Mouse (Mus musculus) CD8-positive naive resting alpha-beta T cell, adult 2 months (primary cell): Measurements from ENCODE around the gene Mcee.

ENCODE experiments used
- DNase-seq, 2 experiments: peaks; one replicate each; pipeline ENCODE4 v3.0.0; 2022; ENCODE audit warnings: low read depth in 2 of 2, low spot score in 2 of 2

Mcee gene

GRCm38 (mm10) chr7:64424861-64425260 lies 32.5 kb downstream of the Mcee start:
- no peak for DNase-seq

GRCm38 (mm10) chr7:64439595-64440518 lies 47.5 kb downstream of the Mcee start:
- no peak for DNase-seq

DNA sequence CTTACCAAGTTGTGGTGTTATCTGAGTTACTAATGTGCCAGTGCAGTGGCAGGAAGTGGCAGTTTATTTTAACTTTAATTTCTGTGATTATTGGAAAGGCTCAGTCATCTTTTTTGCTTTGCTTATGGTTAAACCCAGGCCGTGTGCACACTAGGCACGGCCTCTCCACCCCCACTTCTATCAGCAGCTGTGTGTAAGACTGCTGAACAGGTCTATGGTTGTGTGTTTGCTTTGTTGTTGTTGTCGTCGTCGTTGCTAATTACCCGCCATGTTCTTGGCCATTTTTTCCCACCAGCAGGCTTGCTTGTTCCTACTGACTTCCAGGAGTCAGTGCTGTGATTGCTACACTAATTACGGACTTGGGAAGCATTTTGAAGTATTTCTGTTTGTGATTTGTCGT lies 48.1 kb downstream of the Mcee start:
- no peak for DNase-seq

- no peak for DNase-seq
Measured at GRCm38 (mm10) chr7:64450631-64451030, 58.2 kb downstream of the Mcee start.

DNA sequence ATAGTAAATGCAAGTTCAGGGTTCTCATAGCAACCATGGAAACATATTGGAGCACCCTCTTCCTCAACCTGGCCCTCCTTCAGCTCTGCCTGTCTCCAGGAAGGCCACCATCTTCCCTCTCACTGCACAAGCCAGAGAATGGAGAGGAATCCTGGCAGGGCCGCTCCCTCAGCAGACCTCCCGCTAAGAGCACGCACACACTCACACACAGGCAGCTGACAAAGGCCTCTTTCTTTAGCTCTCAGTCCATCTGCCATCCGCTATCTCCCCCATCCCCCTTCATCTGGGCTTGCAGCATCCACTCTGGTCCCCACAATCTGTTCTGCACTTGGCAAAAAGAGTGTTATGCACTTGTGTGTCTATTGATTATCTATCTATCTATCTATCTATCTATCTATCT lies 59.0 kb downstream of the Mcee start:
- no peak for DNase-seq

DNA sequence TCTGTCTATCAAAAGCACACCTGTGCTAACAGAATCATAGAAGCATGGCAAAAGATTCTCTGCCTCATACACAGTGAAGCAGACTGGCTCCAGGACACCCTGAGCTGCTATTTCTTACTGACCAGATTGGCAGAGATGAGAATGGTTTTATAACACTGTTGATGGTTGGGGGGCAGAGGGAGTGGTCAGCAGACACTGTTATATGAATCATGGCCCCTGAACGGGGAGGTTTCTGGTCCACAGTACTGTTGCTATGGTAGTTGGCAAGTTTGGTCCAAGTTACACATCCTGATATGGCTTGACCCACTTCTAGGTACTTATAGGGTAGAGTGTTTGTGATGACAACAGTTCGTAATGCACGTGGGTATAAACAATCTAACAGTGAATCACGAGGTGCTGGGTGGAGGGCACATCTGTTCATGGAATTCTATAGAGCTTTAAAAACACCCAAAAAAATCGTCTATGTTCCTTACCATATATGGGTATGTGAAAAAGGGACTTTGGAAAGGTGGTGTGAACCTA lies 59.5 kb downstream of the Mcee start:
- DNase-seq, result no peak

- DNase-seq, result no peak
Measured at GRCm38 (mm10) chr7:64452471-64453222, 60.2 kb downstream of the Mcee start.

DNA sequence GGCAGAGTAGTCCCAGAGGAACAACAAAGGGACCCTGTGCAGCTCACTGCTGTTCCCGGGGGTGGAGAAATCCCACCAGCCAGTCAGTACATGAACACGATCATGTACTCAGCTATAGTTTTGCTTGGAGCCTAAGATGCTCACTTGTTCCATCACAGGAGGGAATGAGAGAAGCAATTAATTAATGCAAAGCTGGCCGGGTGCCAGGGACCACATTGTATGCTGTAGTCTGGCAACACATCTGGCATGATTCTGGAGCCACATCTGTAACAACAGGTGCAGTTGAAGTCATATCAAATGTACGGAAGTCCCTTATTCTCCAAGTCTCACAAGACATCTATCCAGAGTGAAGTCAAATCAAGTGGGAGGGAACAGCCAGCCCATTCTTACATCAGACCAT lies 63.8 kb downstream of the Mcee start:
- no peak for DNase-seq

- no peak for DNase-seq
Measured at GRCm38 (mm10) chr7:64456676-64457075, 64.3 kb downstream of the Mcee start.

DNA sequence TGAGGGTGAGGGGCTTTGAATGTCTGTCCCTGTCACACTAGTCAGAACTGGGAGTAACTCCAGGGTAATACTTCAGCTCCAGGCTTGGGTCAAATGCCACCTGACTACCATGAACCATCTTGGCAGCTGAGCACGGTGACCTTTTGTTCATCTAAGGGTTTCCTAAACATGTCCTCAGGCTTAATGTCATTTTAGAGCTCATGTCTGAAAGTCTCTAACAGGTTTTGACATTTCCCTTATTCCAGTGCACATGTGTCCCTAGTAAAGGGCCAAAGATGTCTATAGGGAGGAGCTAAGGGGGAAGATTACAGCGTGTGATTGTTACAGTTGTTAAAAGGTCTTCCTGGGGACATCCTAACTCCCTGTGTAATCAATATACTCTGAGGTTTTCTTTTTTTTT lies 65.4 kb downstream of the Mcee start:
- DNase-seq, result no peak
